Mouse (Mus musculus) CH12.LX (cell line): ENCODE data around the gene Cnot3. TPM values are rescaled to one million over a fixed set of nuclear protein-coding genes. Genes with fewer than 3 reads are reported as not detected.

ENCODE experiments used
- DNase-seq: peaks from one replicate; pipeline ENCODE4 v3.0.0-alpha.2; 2013; ENCODE audit errors: extremely low read depth
- H3K27ac ChIP-seq: 2 replicates; pipeline ENCODE4 v1.5.1; 2012; ENCODE audit warnings: low read depth, mild to moderate bottlenecking, control low read depth, moderate library complexity; ENCODE audit not compliant: insufficient read depth
- H3K27me3 ChIP-seq: replicated peaks from 2 replicates; pipeline ENCODE3; 2012; ENCODE audit warnings: inconsistent platforms
- H3K36me3 ChIP-seq, 2 experiments: replicated peaks in 1 of 2; 2 replicates each; pipeline versions ENCODE3 to v1.6.1; 2012; ENCODE audit warnings: inconsistent platforms in 1 of 2, low read length in 1 of 2, mild to moderate bottlenecking in 1 of 2, mixed read lengths in 1 of 2, moderate library complexity in 1 of 2; ENCODE audit not compliant: control insufficient read depth in 1 of 2, insufficient read depth in 1 of 2
- H3K4me1 ChIP-seq, 2 experiments: 2 replicates each; pipeline ENCODE4 v1.6.1; 2012; ENCODE audit warnings: inconsistent platforms in 1 of 2, moderate library complexity in 1 of 2; ENCODE audit not compliant: insufficient read depth in 2 of 2, control insufficient read depth in 1 of 2
- H3K4me2 ChIP-seq: 2 replicates; pipeline ENCODE4 v1.6.1; 2012; ENCODE audit warnings: low read depth, mild to moderate bottlenecking, control low read depth; ENCODE audit not compliant: poor library complexity, insufficient read depth, severe bottlenecking
- H3K4me3 ChIP-seq, 3 experiments: fragments of 150-350 bp in 1 of 3; sonication (generic) in 1 of 3; replicated peaks in 1 of 3; 2 replicates each; pipeline versions ENCODE3 to v1.5.1; 2011 to 2012; ENCODE audit warnings: low read depth in 2 of 3, low read length in 2 of 3, mild to moderate bottlenecking in 2 of 3, moderate library complexity in 2 of 3, control low read depth in 1 of 3, improper control_type of control experiment in 1 of 3, inconsistent platforms in 1 of 3, mixed read lengths in 1 of 3; ENCODE audit not compliant: poor library complexity in 1 of 3
- H3K79me2 ChIP-seq: replicated peaks from 2 replicates; pipeline ENCODE4 v1.6.1; 2012; ENCODE audit warnings: mild to moderate bottlenecking, moderate library complexity; ENCODE audit not compliant: control insufficient read depth, poor library complexity, insufficient read depth, severe bottlenecking; ENCODE audit errors: extremely low read depth
- H3K9ac ChIP-seq: 2 replicates; pipeline ENCODE4 v1.6.1; 2012; ENCODE audit warnings: low read depth, mild to moderate bottlenecking, control low read depth, moderate library complexity; ENCODE audit not compliant: insufficient read depth
- H3K9me3 ChIP-seq: replicated peaks from 2 replicates; pipeline ENCODE3; 2012; ENCODE audit warnings: low read length, inconsistent platforms, mixed read lengths
- BHLHE40 ChIP-seq: IDR thresholded peaks from 2 replicates; pipeline ENCODE4 v1.6.1; 2011; ENCODE audit warnings: mild to moderate bottlenecking, low read depth, low read length, improper control_type of control experiment
- CHD1 ChIP-seq: IDR thresholded peaks from 2 replicates; pipeline ENCODE4 v1.6.1; 2012; ENCODE audit warnings: low read depth, low read length, improper control_type of control experiment, inconsistent platforms
- E2F4 ChIP-seq: IDR thresholded peaks from 2 replicates; pipeline ENCODE4 v1.6.1; 2011; ENCODE audit warnings: low read depth, low read length, improper control_type of control experiment; ENCODE audit not compliant: insufficient replicate concordance
- EP300 ChIP-seq: IDR thresholded peaks from 2 replicates; pipeline ENCODE4 v1.6.1; 2011; ENCODE audit warnings: low read length, improper control_type of control experiment
- GABPA ChIP-seq: IDR thresholded peaks from 2 replicates; pipeline ENCODE4 v1.6.1; 2012; ENCODE audit warnings: low read depth, low read length, improper control_type of control experiment, inconsistent platforms; ENCODE audit not compliant: insufficient replicate concordance
- HCFC1 ChIP-seq: IDR thresholded peaks from 2 replicates; pipeline ENCODE4 v1.6.1; 2012; ENCODE audit warnings: low read depth, mild to moderate bottlenecking, inconsistent platforms, low read length, improper control_type of control experiment
- IRF4 ChIP-seq: IDR thresholded peaks from 2 replicates; pipeline ENCODE4 v1.6.1; 2014; ENCODE audit warnings: low read depth, mild to moderate bottlenecking, inconsistent platforms, low read length, improper control_type of control experiment
- JUN ChIP-seq: IDR thresholded peaks from 2 replicates; pipeline ENCODE4 v1.6.1; 2011; ENCODE audit warnings: low read depth, mild to moderate bottlenecking, low read length, improper control_type of control experiment, moderate library complexity; ENCODE audit not compliant: insufficient read depth
- JUND ChIP-seq: conservative IDR thresholded peaks from 2 replicates; pipeline ENCODE4 v1.6.1; 2011; ENCODE audit warnings: low read depth, low read length, improper control_type of control experiment
- KAT2A ChIP-seq: IDR thresholded peaks from 2 replicates; pipeline ENCODE4 v1.6.1; 2012; ENCODE audit warnings: low read length, improper control_type of control experiment, inconsistent platforms; ENCODE audit not compliant: insufficient replicate concordance
- MAX ChIP-seq: IDR thresholded peaks from 2 replicates; pipeline ENCODE4 v1.6.1; 2011; ENCODE audit warnings: low read length, improper control_type of control experiment
- MXI1 ChIP-seq: IDR thresholded peaks from 2 replicates; pipeline ENCODE4 v1.6.1; 2011; ENCODE audit warnings: mild to moderate bottlenecking, low read depth, low read length, improper control_type of control experiment
- NRF1 ChIP-seq: IDR thresholded peaks from 2 replicates; pipeline ENCODE4 v1.6.1; 2014; ENCODE audit warnings: low read depth, mild to moderate bottlenecking, inconsistent platforms, low read length, improper control_type of control experiment, moderate library complexity
- POLR2AphosphoS2 ChIP-seq: IDR thresholded peaks from 2 replicates; pipeline ENCODE4 v1.6.1; 2011; ENCODE audit warnings: low read depth, low read length, improper control_type of control experiment
- RCOR1 ChIP-seq: conservative IDR thresholded peaks from 2 replicates; pipeline ENCODE4 v1.6.1; 2012; ENCODE audit warnings: low read depth, mild to moderate bottlenecking, inconsistent platforms, low read length, improper control_type of control experiment
- UBTF ChIP-seq: IDR thresholded peaks from 2 replicates; pipeline ENCODE4 v1.6.1; 2012; ENCODE audit warnings: low read depth, mild to moderate bottlenecking, inconsistent platforms, low read length, improper control_type of control experiment, moderate library complexity
- USF2 ChIP-seq: conservative IDR thresholded peaks from 2 replicates; pipeline ENCODE4 v1.6.1; 2011; ENCODE audit warnings: low read depth, low read length, improper control_type of control experiment
- ZKSCAN1 ChIP-seq: IDR thresholded peaks from 2 replicates; pipeline ENCODE4 v1.6.1; 2012; ENCODE audit warnings: low read depth, inconsistent platforms, low read length, improper control_type of control experiment, borderline replicate concordance
- ZNF384 ChIP-seq: IDR thresholded peaks from 2 replicates; pipeline ENCODE4 v1.6.1; 2012; ENCODE audit warnings: low read depth, low read length, improper control_type of control experiment, inconsistent platforms
- dilution Hi-C: fragments of 300-500 bp; cut with MboI; formaldehyde crosslinking; loops from 2 replicates; pipeline ENCODE4 v1.14.3; 2020; ENCODE audit warnings: low sequenced_read_pairs; ENCODE audit not compliant: extremely low pct_unique_long_range_greater_than_20kb, extremely low pct_ligation_motif_present
- in situ Hi-C: fragments of 300-500 bp; cut with MboI; formaldehyde crosslinking; loops from 3 replicates; pipeline ENCODE4 v1.14.3; 2019; ENCODE audit warnings: low sequenced_read_pairs, low pct_ligation_motif_present, low pct_unique_long_range_greater_than_20kb, mixed read lengths
- polyA plus RNA-seq: library from polyadenylated mRNA; unstranded; fragments of >175 nt; gene quantifications from 2 replicates; pipeline ENCODE4 v1.2.1, GENCODE M21; 2012; ENCODE audit warnings: low read depth; ENCODE audit not compliant: insufficient read length
- total RNA-seq, 2 experiments: library from RNA; depleted of rRNA; stranded (reverse); fragments of 300-350 nt in 1 of 2; fragments of >200 nt in 1 of 2; gene quantifications; 2 replicates each; pipeline ENCODE4 v1.2.3; 2012 to 2014

The Cnot3 gene
- total and polyA plus RNA-seq, 3 experiments, result 10.5 to 68.3 (median 21.1) TPM

DNA sequence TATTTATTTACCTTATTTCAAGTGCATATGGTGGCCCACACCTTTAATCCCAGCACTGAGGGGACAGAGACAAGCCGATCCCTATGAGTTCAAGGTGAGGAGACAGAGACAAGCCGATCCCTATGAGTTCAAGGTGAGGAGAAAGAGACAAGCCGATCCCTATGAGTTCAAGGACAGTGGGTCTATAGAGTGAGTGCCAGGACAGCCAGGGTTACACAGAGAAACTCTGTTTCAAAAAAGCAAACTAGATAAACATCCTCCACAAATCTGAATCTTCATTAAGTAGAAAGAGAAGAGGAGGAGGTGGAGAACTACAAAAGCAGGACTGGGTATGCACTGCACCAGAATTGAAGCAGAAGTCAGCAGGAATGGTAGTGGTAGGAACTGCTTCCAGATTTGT is 36.4 kb upstream of the Cnot3 start:
- Histone ChIP-seq H3K27ac (no peak overlapping the region), H3K36me3 (no peaks in the 10 kb centered on the region), H3K27me3 (no peaks in the 10 kb centered on the region), H3K9me3 (peaks cover 4% of the 10 kb centered on the region), H3K4me1 (peaks cover 0 to 3% of the 10 kb centered on the region in 2 experiments; a peak in 1 of 4 replicates), H3K4me3 (no peak overlapping the region), H3K79me2 (no peaks in the 10 kb centered on the region)
- dilution Hi-C loops, result no loop called here
- no peak for TF ChIP-seq E2F4
- no peak for TF ChIP-seq ZNF384
- TF ChIP-seq BHLHE40, result no peak
- no peak for TF ChIP-seq RCOR1
- TF ChIP-seq HCFC1, result no peak
- TF ChIP-seq GABPA, result no peak
- TF ChIP-seq KAT2A, result no peak
- no peak for TF ChIP-seq JUN
- TF ChIP-seq UBTF, result no peak
- TF ChIP-seq IRF4, result no peak
- no peak for TF ChIP-seq CHD1
- no peak for TF ChIP-seq USF2
- TF ChIP-seq MAX, result no peak
- TF ChIP-seq EP300, result no peak
- TF ChIP-seq, all 38 proteins: peak for 0
- in situ Hi-C loops, result no loop called here
- Histone ChIP-seq H3K9ac (no peak overlapping the region), H3K4me2 (no peak overlapping the region)
- no peak for DNase-seq

- H3K79me2 ChIP-seq, result no peaks in the 10 kb centered on the region
- dilution Hi-C loops, result no loop called here
- no peaks in the 10 kb centered on the region for H3K27me3 ChIP-seq
- no peak overlapping the region for H3K27ac ChIP-seq
- no peak for DNase-seq
- peaks cover 4% of the 10 kb centered on the region for H3K9me3 ChIP-seq
- H3K9ac ChIP-seq, result no peak overlapping the region
- H3K4me3 ChIP-seq, result no peak overlapping the region
- H3K4me1 ChIP-seq, result peaks cover 0 to 3% of the 10 kb centered on the region in 2 experiments; a peak in 1 of 4 replicates
- in situ Hi-C loops, result no loop called here
- H3K36me3 ChIP-seq, result no peaks in the 10 kb centered on the region
- H3K4me2 ChIP-seq, result no peak overlapping the region
- TF ChIP-seq CHD1 (no peak), POLR2AphosphoS2 (no peak), MXI1 (no peak), RCOR1 (no peak), HCFC1 (no peak), ZKSCAN1 (no peak), JUN (no peak), NRF1 (no peak), ZNF384 (no peak), USF2 (no peak), JUND (no peak)
Measured at GRCm38 (mm10) chr7:3609082-3609481, 36.0 kb upstream of the Cnot3 start.
